Mouse (Mus musculus): Measurements from ENCODE around the gene Ssc5d. TPM values are rescaled to one million over a fixed set of nuclear protein-coding genes. Genes with fewer than 3 reads are reported as not detected.
"Not testable (repeated sequence)": the region's sequence is repeated elsewhere in the genome, so short reads cannot be mapped to it uniquely, and the experiment has no call there.

The Ssc5d gene
- total and polyA plus RNA-seq, 3 experiments = 0.09 to 1.6 (median 0.30) TPM

DNA sequence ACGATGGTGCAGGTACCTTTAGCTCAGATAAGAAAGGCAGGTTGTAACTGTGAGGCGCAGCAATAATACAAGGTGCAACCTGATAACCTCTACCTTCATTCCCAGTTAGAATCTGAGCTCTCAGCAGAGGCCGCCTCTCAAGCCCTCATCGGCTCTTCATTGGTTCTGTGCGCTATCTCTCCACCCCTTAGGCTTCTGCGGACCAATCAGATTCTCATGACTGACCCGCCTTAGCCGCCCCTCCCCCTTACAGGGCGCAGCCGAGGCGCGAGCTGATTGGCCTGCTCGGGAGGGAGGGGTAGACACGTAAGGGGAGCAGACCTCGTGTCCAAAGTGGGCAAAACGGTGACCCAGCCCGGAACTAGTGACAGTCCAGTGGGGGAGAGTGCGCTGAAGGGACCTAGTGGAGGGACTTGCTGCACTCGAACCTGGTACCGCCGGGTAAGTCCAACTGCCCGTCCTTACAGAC, 48.8 kb upstream of the Ssc5d start, which contains the start of gene Isoc2a (continued):
- TF ChIP-seq KAT2A (IDR thresholded peaks at IDR 0.05; ENCODE audit: insufficient replicate concordance, low read length) (no peak), ETS1 (conservative IDR thresholded peaks at IDR 0.05; ENCODE audit: low read depth, low read length) (no peak)

DNA sequence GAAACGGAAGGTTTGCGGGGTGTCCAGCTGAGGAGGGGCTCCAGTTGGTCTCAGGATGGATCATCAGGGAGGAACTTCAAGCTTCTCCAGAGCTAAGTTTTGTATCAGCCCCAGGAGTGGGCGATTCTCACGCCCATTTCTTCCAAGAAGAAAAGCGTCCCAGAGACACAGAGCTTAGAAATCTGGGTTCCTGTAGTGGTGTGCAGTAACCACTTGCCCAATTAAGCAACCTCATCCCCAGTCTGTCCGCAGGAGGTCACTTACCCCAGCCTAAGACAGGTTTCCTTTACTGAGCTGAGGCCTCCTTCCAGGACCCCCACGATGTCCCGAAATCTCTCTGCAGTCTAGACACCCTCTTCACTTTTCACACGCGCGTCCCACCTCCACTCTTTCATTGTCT, 48.4 kb upstream of the Ssc5d start:
- in situ Hi-C loops (cut with MboI; ENCODE audit: low pct_ligation_motif_present, low pct_unique_long_range_greater_than_20kb, low sequenced_read_pairs) (no loop called here), dilution Hi-C loops (cut with MboI; ENCODE audit: extremely low pct_ligation_motif_present, extremely low pct_unique_long_range_greater_than_20kb, low sequenced_read_pairs) (no loop called here)
- peak overlapping the region; percentile 66 to 85 (median 78) for H3K4me3 ChIP-seq (replicated peaks in 1 of 3; ENCODE audit: low read depth in 2 of 3, low read length in 2 of 3, poor library complexity in 1 of 3)
- H3K27ac ChIP-seq (ENCODE audit: insufficient read depth, low read depth) = no peak overlapping the region
- no peak for TF ChIP-seq RCOR1 (conservative IDR thresholded peaks at IDR 0.05; ENCODE audit: low read depth, low read length)
- TF ChIP-seq POLR2A (IDR thresholded peaks at IDR 0.05; ENCODE audit: low read depth, low read length) = no peak
- TF ChIP-seq POLR2AphosphoS2 (IDR thresholded peaks at IDR 0.05; ENCODE audit: low read depth, low read length) = no peak
- TF ChIP-seq NELFE (IDR thresholded peaks at IDR 0.05; ENCODE audit: low read depth, low read length) = no peak
- no peak for TF ChIP-seq CHD1 (IDR thresholded peaks at IDR 0.05; ENCODE audit: low read depth, low read length)
- TF ChIP-seq ZC3H11A (IDR thresholded peaks at IDR 0.05; ENCODE audit: low read depth, low read length) = no peak
- no peaks in the 10 kb centered on the region for H3K27me3 ChIP-seq (replicated peaks)
- H3K9ac ChIP-seq (ENCODE audit: insufficient read depth, low read depth) = peak overlapping the region; percentile 73
- no peak for DNase-seq (ENCODE audit: extremely low read depth)
- H3K4me2 ChIP-seq (ENCODE audit: insufficient read depth, low read depth, poor library complexity, severe bottlenecking) = peak overlapping the region; percentile 99
- peaks cover 6 to 14% of the 10 kb centered on the region in 2 experiments for H3K4me1 ChIP-seq (ENCODE audit: control insufficient read depth in 1 of 2, insufficient read depth in 2 of 2)
- no peaks in the 10 kb centered on the region for H3K79me2 ChIP-seq (replicated peaks; ENCODE audit: control insufficient read depth, extremely low read depth, insufficient read depth, poor library complexity, severe bottlenecking)
- peaks cover 0 to 5% of the 10 kb centered on the region in 2 experiments for H3K36me3 ChIP-seq (replicated peaks in 1 of 2; ENCODE audit: control insufficient read depth in 1 of 2, insufficient read depth in 1 of 2, low read length in 1 of 2)
- H3K9me3 ChIP-seq (replicated peaks; ENCODE audit: low read length) = peaks cover 3% of the 10 kb centered on the region

DNA sequence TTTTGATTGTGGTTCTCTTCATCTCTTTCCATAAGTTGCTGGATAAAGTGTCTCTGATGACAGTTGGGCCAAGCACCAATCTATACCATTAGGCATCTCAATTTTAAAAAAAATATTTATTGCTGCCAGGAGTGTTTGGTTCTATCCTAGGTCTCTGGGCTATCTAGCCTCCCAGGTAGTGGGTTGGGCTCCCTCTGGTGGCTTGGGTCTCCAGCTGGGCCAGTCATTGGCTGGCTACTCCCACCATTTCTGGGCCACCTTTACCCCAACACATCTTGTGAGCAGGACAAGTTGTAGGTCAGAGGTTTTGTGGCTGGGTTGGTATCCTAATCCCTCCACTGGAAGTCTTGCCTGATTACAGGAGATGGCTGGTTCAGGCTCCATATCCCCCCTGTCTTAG, 47.4 kb upstream of the Ssc5d start:
- Histone ChIP-seq H3K36me3 (replicated peaks in 1 of 2; ENCODE audit: control insufficient read depth in 1 of 2, insufficient read depth in 1 of 2, low read length in 1 of 2) (peaks cover 0 to 9% of the 10 kb centered on the region in 2 experiments), H3K4me2 (ENCODE audit: insufficient read depth, low read depth, poor library complexity, severe bottlenecking) (peak overlapping the region; percentile 99), H3K4me1 (ENCODE audit: control insufficient read depth in 1 of 2, insufficient read depth in 2 of 2) (peaks cover 6 to 14% of the 10 kb centered on the region in 2 experiments), H3K27me3 (replicated peaks) (no peaks in the 10 kb centered on the region), H3K79me2 (replicated peaks; ENCODE audit: control insufficient read depth, extremely low read depth, insufficient read depth, poor library complexity, severe bottlenecking) (no peaks in the 10 kb centered on the region), H3K27ac (ENCODE audit: insufficient read depth, low read depth) (no peak overlapping the region), H3K9me3 (replicated peaks; ENCODE audit: low read length) (peaks cover 3% of the 10 kb centered on the region), H3K9ac (ENCODE audit: insufficient read depth, low read depth) (no peak overlapping the region), H3K4me3 (replicated peaks in 1 of 3; ENCODE audit: low read depth in 2 of 3, low read length in 2 of 3, poor library complexity in 1 of 3) (no peak overlapping the region)
- TF ChIP-seq MXI1 (IDR thresholded peaks at IDR 0.05; ENCODE audit: low read depth, low read length) = no peak
- TF ChIP-seq MYC (IDR thresholded peaks at IDR 0.05; ENCODE audit: low read depth, low read length) = no peak
- TF ChIP-seq CHD2 (IDR thresholded peaks at IDR 0.05; ENCODE audit: low read length) = no peak
- no peak for TF ChIP-seq USF1 (IDR thresholded peaks at IDR 0.05; ENCODE audit: low read depth, low read length)
- no peak for TF ChIP-seq GABPA (IDR thresholded peaks at IDR 0.05; ENCODE audit: insufficient replicate concordance, low read depth, low read length)
- TF ChIP-seq TBP (conservative IDR thresholded peaks at IDR 0.05; ENCODE audit: low read depth, low read length) = no peak
- no peak for TF ChIP-seq RCOR1 (conservative IDR thresholded peaks at IDR 0.05; ENCODE audit: low read depth, low read length)
- no peak for TF ChIP-seq KAT2A (IDR thresholded peaks at IDR 0.05; ENCODE audit: insufficient replicate concordance, low read length)
- no peak for TF ChIP-seq NELFE (IDR thresholded peaks at IDR 0.05; ENCODE audit: low read depth, low read length)
- TF ChIP-seq IRF4 (IDR thresholded peaks at IDR 0.05; ENCODE audit: low read depth, low read length) = no peak; the same call in 1 of the 2 replicates
- TF ChIP-seq HCFC1 (IDR thresholded peaks at IDR 0.05; ENCODE audit: low read depth, low read length) = no peak
- no peak for TF ChIP-seq NRF1 (IDR thresholded peaks at IDR 0.05; ENCODE audit: low read depth, low read length)
- TF ChIP-seq MAFK (IDR thresholded peaks at IDR 0.05; ENCODE audit: insufficient replicate concordance, low read length) = no peak
- no peak for TF ChIP-seq MAZ (IDR thresholded peaks at IDR 0.05; ENCODE audit: low read depth, low read length)
- no peak for TF ChIP-seq ZMIZ1 (IDR thresholded peaks at IDR 0.05; ENCODE audit: low read depth, low read length)
- TF ChIP-seq USF2 (conservative IDR thresholded peaks at IDR 0.05; ENCODE audit: low read depth, low read length) = no peak
- 0 out of 2 replicates have a peak, but pooled peaks have one; percentile 26 for TF ChIP-seq ZNF384 (IDR thresholded peaks at IDR 0.05; ENCODE audit: low read depth, low read length)
- peak; percentile 9 to 77; a peak in 2 of 4 replicates for TF ChIP-seq CTCF (conservative IDR thresholded peaks at IDR 0.05 in 1 of 2, IDR thresholded peaks at IDR 0.05 in 1 of 2; ENCODE audit: low read depth in 2 of 2, low read length in 2 of 2)
- no peak for TF ChIP-seq CHD1 (IDR thresholded peaks at IDR 0.05; ENCODE audit: low read depth, low read length)
- peak; percentile 80 for TF ChIP-seq SMC3 (IDR thresholded peaks at IDR 0.05; ENCODE audit: low read depth, low read length)
- TF ChIP-seq RAD21 (IDR thresholded peaks at IDR 0.05; ENCODE audit: low read depth, low read length) = peak; percentile 48
- DNase-seq (ENCODE audit: extremely low read depth) = peak; percentile 42
- dilution Hi-C loops (cut with MboI; ENCODE audit: extremely low pct_ligation_motif_present, extremely low pct_unique_long_range_greater_than_20kb, low sequenced_read_pairs) = no loop called here
- in situ Hi-C loops (cut with MboI; ENCODE audit: low pct_ligation_motif_present, low pct_unique_long_range_greater_than_20kb, low sequenced_read_pairs) = no loop called here

DNA sequence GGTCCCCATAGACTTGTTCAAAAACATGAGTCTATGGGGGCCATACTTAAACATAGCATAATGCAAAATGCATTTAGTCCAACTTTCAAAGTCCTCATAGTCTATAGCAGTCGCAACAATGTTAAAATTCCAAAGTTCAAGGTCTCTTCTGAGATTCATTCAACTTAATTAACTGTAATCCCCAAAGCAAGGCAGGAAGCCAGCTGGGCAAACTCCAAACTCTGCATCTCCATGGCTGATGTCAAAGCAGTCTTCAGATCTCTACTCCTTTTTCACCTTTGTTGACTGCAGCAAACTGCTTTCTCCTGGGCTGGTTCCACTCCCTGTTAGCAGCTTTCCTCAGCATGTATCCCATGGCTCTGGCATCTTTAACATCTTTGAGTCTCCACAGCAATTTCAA, 46.5 kb upstream of the Ssc5d start:
- dilution Hi-C loops (cut with MboI; ENCODE audit: extremely low pct_ligation_motif_present, extremely low pct_unique_long_range_greater_than_20kb, low sequenced_read_pairs); H3K4me2 ChIP-seq (ENCODE audit: insufficient read depth, low read depth, poor library complexity, severe bottlenecking); H3K27ac ChIP-seq (ENCODE audit: insufficient read depth, low read depth); H3K9me3 ChIP-seq (replicated peaks; ENCODE audit: low read length); H3K36me3 ChIP-seq (replicated peaks in 1 of 2; ENCODE audit: control insufficient read depth in 1 of 2, insufficient read depth in 1 of 2, low read length in 1 of 2); in situ Hi-C loops (cut with MboI; ENCODE audit: low pct_ligation_motif_present, low pct_unique_long_range_greater_than_20kb, low sequenced_read_pairs); DNase-seq (ENCODE audit: extremely low read depth); H3K79me2 ChIP-seq (replicated peaks; ENCODE audit: control insufficient read depth, extremely low read depth, insufficient read depth, poor library complexity, severe bottlenecking); H3K9ac ChIP-seq (ENCODE audit: insufficient read depth, low read depth); H3K27me3 ChIP-seq (replicated peaks); H3K4me3 ChIP-seq (replicated peaks in 1 of 3; ENCODE audit: low read depth in 2 of 3, low read length in 2 of 3, poor library complexity in 1 of 3): not testable (repeated sequence)
- peaks cover 6 to 14% of the 10 kb centered on the region in 2 experiments for H3K4me1 ChIP-seq (ENCODE audit: control insufficient read depth in 1 of 2, insufficient read depth in 2 of 2)
